ENCODE assay signal across 19 mouse cellular contexts in genomic region chr3:51703478-51703877, GRCm38 (mm10). TPM values are rescaled to one million over a fixed set of nuclear protein-coding genes. Genes with fewer than 3 reads are reported as not detected.
DNase-seq lines count a peak whose midpoint lies in the region; ATAC-seq and TF ChIP-seq lines count a peak whose summit lies in the region.
"Had no signal": no experiment of that assay in that cellular context is flagged by ENCODE, and none has a peak within 500 bp of the region (broad histone marks: within the 10 kb centered on the region; RNA-seq: fewer than 3 reads in every experiment).

No protein-coding gene starts in this region.

- H3K27ac ChIP-seq in forebrain, embryonic 12.5 days, result 0 out of 2 replicates have a peak overlapping the region, but pooled peaks have one; percentile 95
- H3K27ac ChIP-seq in forebrain, postnatal 0 days (ENCODE audit: low read depth, low read length), result no peak overlapping the region
- peak overlapping the region; percentile 97; the same call in 1 of the 2 replicates for H3K27ac ChIP-seq in midbrain, embryonic 10.5 days (replicated peaks)
- H3K27ac ChIP-seq in midbrain, embryonic 14.5 days (replicated peaks; ENCODE audit: low read depth, low read length), result no peak overlapping the region
- peak overlapping the region; percentile 92; the same call in 1 of the 2 replicates for H3K27ac ChIP-seq in neural tube, embryonic 15.5 days (replicated peaks)
- H3K27ac ChIP-seq in liver, embryonic 11.5 days (ENCODE audit: low read depth, low read length), result no peak overlapping the region
- no peak overlapping the region; the same call in 1 of the 2 replicates for H3K27ac ChIP-seq in kidney, embryonic 14.5 days (ENCODE audit: low read depth, low read length)

- no peak overlapping the region for H3K4me2 ChIP-seq in forebrain, embryonic 12.5 days
- H3K4me2 ChIP-seq in forebrain, postnatal 0 days (ENCODE audit: low read depth), result no peak overlapping the region
- H3K4me2 ChIP-seq in midbrain, embryonic 14.5 days (ENCODE audit: low read length), result no peak overlapping the region
- no peak overlapping the region for H3K4me2 ChIP-seq in neural tube, embryonic 15.5 days
- H3K4me2 ChIP-seq in liver, embryonic 11.5 days, result no peak overlapping the region
- H3K4me2 ChIP-seq in kidney, embryonic 14.5 days (replicated peaks; ENCODE audit: low read depth, low read length), result no peak overlapping the region

- H3K36me3 ChIP-seq in forebrain, embryonic 12.5 days (replicated peaks), result no peaks in the 10 kb centered on the region
- H3K36me3 ChIP-seq in forebrain, postnatal 0 days (ENCODE audit: insufficient read depth), result no peaks in the 10 kb centered on the region
- H3K36me3 ChIP-seq in midbrain, embryonic 10.5 days, result no peaks in the 10 kb centered on the region
- no peaks in the 10 kb centered on the region for H3K36me3 ChIP-seq in midbrain, embryonic 14.5 days (ENCODE audit: control insufficient read depth, insufficient read depth, low read length)
- H3K36me3 ChIP-seq in neural tube, embryonic 15.5 days, result no peaks in the 10 kb centered on the region
- H3K36me3 ChIP-seq in liver, embryonic 11.5 days (ENCODE audit: control insufficient read depth, insufficient read depth, low read length), result no peaks in the 10 kb centered on the region
- H3K36me3 ChIP-seq in kidney, embryonic 14.5 days (ENCODE audit: control insufficient read depth, insufficient read depth, low read length), result no peaks in the 10 kb centered on the region

- TF ChIP-seq CTCF in forebrain, postnatal 0 days (IDR thresholded peaks at IDR 0.05; ENCODE audit: low read depth), result no peak

- H3K27me3 ChIP-seq in forebrain, embryonic 12.5 days, result no peaks in the 10 kb centered on the region
- no peaks in the 10 kb centered on the region for H3K27me3 ChIP-seq in forebrain, postnatal 0 days (ENCODE audit: insufficient read depth, low read length)
- H3K27me3 ChIP-seq in midbrain, embryonic 10.5 days (ENCODE audit: low read depth, poor library complexity, severe bottlenecking), result no peaks in the 10 kb centered on the region
- no peaks in the 10 kb centered on the region for H3K27me3 ChIP-seq in midbrain, embryonic 14.5 days (ENCODE audit: control insufficient read depth, insufficient read depth, low read length)
- no peaks in the 10 kb centered on the region for H3K27me3 ChIP-seq in neural tube, embryonic 15.5 days (replicated peaks)
- no peaks in the 10 kb centered on the region for H3K27me3 ChIP-seq in liver, embryonic 11.5 days (replicated peaks; ENCODE audit: control insufficient read depth, insufficient read depth, low read length)
- H3K27me3 ChIP-seq in kidney, embryonic 14.5 days (ENCODE audit: control insufficient read depth, insufficient read depth, low read length), result no peaks in the 10 kb centered on the region
- H3K27me3 ChIP-seq: CH12.LX had no signal

- ATAC-seq in forebrain, embryonic 12.5 days (ENCODE audit: low FRiP score), result no peak
- ATAC-seq in forebrain, postnatal 0 days, result no peak
- no peak for ATAC-seq in midbrain, embryonic 14.5 days (ENCODE audit: low FRiP score, low TSS enrichment)
- ATAC-seq in neural tube, embryonic 15.5 days (ENCODE audit: low FRiP score), result no peak
- ATAC-seq in liver, embryonic 11.5 days (replicated peaks; ENCODE audit: low FRiP score), result no peak
- ATAC-seq in kidney, embryonic 14.5 days (ENCODE audit: low FRiP score, low TSS enrichment), result no peak
- ATAC-seq: liver, postnatal 0 days had no signal

- H3K9ac ChIP-seq in forebrain, embryonic 12.5 days, result no peak overlapping the region
- no peak overlapping the region for H3K9ac ChIP-seq in forebrain, postnatal 0 days
- no peak overlapping the region for H3K9ac ChIP-seq in midbrain, embryonic 14.5 days (replicated peaks; ENCODE audit: low read length)
- H3K9ac ChIP-seq in neural tube, embryonic 15.5 days (replicated peaks), result no peak overlapping the region
- no peak overlapping the region for H3K9ac ChIP-seq in liver, embryonic 11.5 days (ENCODE audit: low read depth, low read length)
- no peak overlapping the region for H3K9ac ChIP-seq in kidney, embryonic 14.5 days (ENCODE audit: low read depth, low read length)
- H3K9ac ChIP-seq: liver, postnatal 0 days had no signal

- no peak overlapping the region for H3K4me3 ChIP-seq in forebrain, embryonic 12.5 days (replicated peaks)
- no peak overlapping the region for H3K4me3 ChIP-seq in forebrain, postnatal 0 days (ENCODE audit: low read depth, low read length)
- no peak overlapping the region for H3K4me3 ChIP-seq in midbrain, embryonic 10.5 days
- H3K4me3 ChIP-seq in midbrain, embryonic 14.5 days (replicated peaks; ENCODE audit: low read depth, low read length), result no peak overlapping the region
- H3K4me3 ChIP-seq in neural tube, embryonic 15.5 days (replicated peaks), result no peak overlapping the region
- H3K4me3 ChIP-seq in liver, embryonic 11.5 days (ENCODE audit: low read depth, low read length), result no peak overlapping the region
- no peak overlapping the region for H3K4me3 ChIP-seq in kidney, embryonic 14.5 days (ENCODE audit: low read length)

- WGBS in forebrain, embryonic 12.5 days, result 89% methylated on average over 8 of the region's 8 CpGs
- WGBS in forebrain, postnatal 0 days, result 81% methylated on average over 8 of the region's 8 CpGs
- 84% methylated on average over 8 of the region's 8 CpGs for WGBS in midbrain, embryonic 10.5 days
- 92% methylated on average over 8 of the region's 8 CpGs for WGBS in midbrain, embryonic 14.5 days
- WGBS in neural tube, embryonic 15.5 days, result 87% methylated on average over 8 of the region's 8 CpGs
- 80% methylated on average over 8 of the region's 8 CpGs for WGBS in liver, embryonic 11.5 days
- 91% methylated on average over 8 of the region's 8 CpGs for WGBS in kidney, embryonic 14.5 days

- DNase-seq in forebrain, postnatal 0 days, result no peak
- DNase-seq in midbrain, embryonic 10.5 days (ENCODE audit: low spot score), result no peak
- no peak for DNase-seq in midbrain, embryonic 14.5 days
- DNase-seq in mesoderm, embryonic 11.5 days (ENCODE audit: low read depth, low spot score), result peak; percentile 41
- DNase-seq in liver, embryonic 11.5 days (ENCODE audit: low spot score), result no peak
- DNase-seq: adrenal gland, postnatal 36 days; kidney, adult 18-20 months; kidney, postnatal 10 days; liver; liver, postnatal 0 days; lung, postnatal 14 days; thymus, adult 2 months had no signal

- H3K9me3 ChIP-seq in forebrain, embryonic 12.5 days, result no peaks in the 10 kb centered on the region
- H3K9me3 ChIP-seq in forebrain, postnatal 0 days (ENCODE audit: low read length), result no peaks in the 10 kb centered on the region
- H3K9me3 ChIP-seq in midbrain, embryonic 10.5 days (replicated peaks), result no peaks in the 10 kb centered on the region
- H3K9me3 ChIP-seq in midbrain, embryonic 14.5 days (ENCODE audit: control insufficient read depth, low read length), result no peaks in the 10 kb centered on the region
- H3K9me3 ChIP-seq in neural tube, embryonic 15.5 days (replicated peaks), result no peaks in the 10 kb centered on the region
- no peaks in the 10 kb centered on the region for H3K9me3 ChIP-seq in liver, embryonic 11.5 days (ENCODE audit: control insufficient read depth, low read length)
- H3K9me3 ChIP-seq in kidney, embryonic 14.5 days (ENCODE audit: control insufficient read depth, low read length), result no peaks in the 10 kb centered on the region

- peaks cover 40% of the 10 kb centered on the region for H3K4me1 ChIP-seq in forebrain, embryonic 12.5 days
- peaks cover 12% of the 10 kb centered on the region for H3K4me1 ChIP-seq in forebrain, postnatal 0 days (ENCODE audit: insufficient read depth)
- H3K4me1 ChIP-seq in midbrain, embryonic 10.5 days, result peaks cover 36% of the 10 kb centered on the region
- peaks cover 37% of the 10 kb centered on the region for H3K4me1 ChIP-seq in midbrain, embryonic 14.5 days (ENCODE audit: control insufficient read depth, insufficient read depth, low read length)
- H3K4me1 ChIP-seq in neural tube, embryonic 15.5 days, result peaks cover 46% of the 10 kb centered on the region
- peaks cover 16% of the 10 kb centered on the region for H3K4me1 ChIP-seq in liver, embryonic 11.5 days (replicated peaks; ENCODE audit: control insufficient read depth, insufficient read depth, low read length)
- peaks cover 19% of the 10 kb centered on the region for H3K4me1 ChIP-seq in kidney, embryonic 14.5 days (ENCODE audit: control insufficient read depth, insufficient read depth, low read length)

RNA-seq across cellular contexts. Expression of gene Mgst2, which starts 43.3 kb away (rescaled TPM):
- polyA plus RNA-seq in forebrain, embryonic 12.5 days (2016; fragmentation: Nextera tagmentation; extraction: Ambion mirVana), result 0.40 TPM in 1 of 2 replicates, not detected in the other
- 0.54 TPM in 1 of 2 replicates, not detected in the other for total RNA-seq in forebrain, postnatal 0 days (2014; rRNA removed)
- polyA plus RNA-seq in forebrain, postnatal 0 days (2015; fragmentation: Nextera tagmentation; extraction: Ambion mirVana), result 0.83 and 0.94 TPM in 2 replicates
- 0.31 and 0.34 TPM in 2 replicates for polyA plus RNA-seq in midbrain, embryonic 10.5 days (2016; fragmentation: Nextera tagmentation; extraction: Ambion mirVana)
- polyA plus RNA-seq in midbrain, embryonic 14.5 days (2014; fragmentation: Nextera tagmentation; extraction: Ambion mirVana), result 0.46 and 0.86 TPM in 2 replicates
- 0.88 and 9.5 TPM in 2 replicates for polyA plus RNA-seq in neural tube, embryonic 15.5 days (2015; fragmentation: Nextera tagmentation; extraction: Ambion mirVana)
- polyA plus RNA-seq in liver, embryonic 11.5 days (2014; fragmentation: Nextera tagmentation; extraction: Ambion mirVana), result 16.5 and 16.6 TPM in 2 replicates
- polyA plus RNA-seq in kidney, embryonic 14.5 days (2014; fragmentation: Nextera tagmentation; extraction: Ambion mirVana), result 0.51 and 0.99 TPM in 2 replicates
- total RNA-seq: layer of hippocampus, adult 18-20 months; layer of hippocampus, postnatal 25 days; left cerebral cortex, postnatal 25 days had no signal

Comparison
In these comparisons a context has a peak if more than half of its experiments do, and no peak if none do; other contexts are left out.
1. H3K27ac ChIP-seq: peak in forebrain, embryonic 12.5 days (single experiment), midbrain, embryonic 10.5 days (single experiment) and neural tube, embryonic 15.5 days (single experiment); none in forebrain, postnatal 0 days (single experiment), midbrain, embryonic 14.5 days (single experiment), liver, embryonic 11.5 days (single experiment) and kidney, embryonic 14.5 days (single experiment).